Mouse (Mus musculus): ENCODE results near the gene Smpd1. TPM values are rescaled to one million over a fixed set of nuclear protein-coding genes. Genes with fewer than 3 reads are reported as not detected.

Smpd1 gene
- polyA plus RNA-seq, 1 experiment from 2014 or later = 23.5 TPM

DNA sequence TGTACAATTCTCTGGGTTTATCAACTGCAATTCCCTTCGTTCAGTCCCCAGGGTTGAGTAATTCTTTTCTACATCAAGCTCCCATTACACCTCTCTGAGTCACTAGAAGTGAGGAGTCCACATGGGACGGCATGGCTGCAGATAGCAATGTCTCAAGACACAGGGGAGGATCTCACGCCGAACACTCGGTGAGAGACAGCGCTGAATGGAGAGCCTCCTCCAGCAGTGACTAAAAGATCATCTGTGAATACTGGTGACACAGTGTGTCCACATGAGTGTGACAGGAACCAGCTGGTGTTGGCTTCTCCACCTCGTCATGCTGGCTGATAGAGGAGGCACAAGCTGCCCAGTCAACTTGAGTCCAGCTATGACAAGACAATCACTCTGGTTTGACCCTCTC, 6.2 kb upstream of the Smpd1 start:
- Histone ChIP-seq H3K79me2 (ENCODE audit: inconsistent target) (no peaks in the 10 kb centered on the region), H3K4me3 (ENCODE audit: inconsistent target) (no peak overlapping the region), H3K27ac (no peak overlapping the region), H3K36me3 (ENCODE audit: inconsistent target) (no peaks in the 10 kb centered on the region)
- 85% methylated on average over 7 of the region's 7 CpGs for WGBS (ENCODE audit: missing documents)

DNA sequence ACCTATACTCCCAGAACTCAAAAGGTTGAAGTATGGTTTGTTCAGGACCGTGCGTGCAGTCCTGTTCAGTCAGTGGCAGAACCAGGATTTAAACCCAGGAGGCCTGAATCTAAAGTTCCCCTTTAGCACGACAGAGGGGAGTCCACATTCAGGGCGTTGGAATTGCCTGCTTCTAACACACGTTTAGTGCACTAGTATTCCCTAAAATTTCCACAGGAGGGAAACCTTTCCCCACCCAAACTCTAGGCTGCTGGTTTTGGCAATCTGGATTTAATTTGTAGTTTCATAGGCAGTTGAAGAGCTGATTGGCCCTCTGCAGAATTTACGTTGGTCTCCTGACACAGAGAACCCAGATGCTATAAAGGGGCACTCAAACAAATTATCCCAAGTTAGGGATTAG, 5.1 kb upstream of the Smpd1 start:
- no peak overlapping the region for H3K27ac ChIP-seq
- no peaks in the 10 kb centered on the region for H3K79me2 ChIP-seq (ENCODE audit: inconsistent target)
- no peak overlapping the region for H3K4me3 ChIP-seq (ENCODE audit: inconsistent target)
- WGBS (ENCODE audit: missing documents) = 55% methylated on average over 6 of the region's 6 CpGs
- no peaks in the 10 kb centered on the region for H3K36me3 ChIP-seq (ENCODE audit: inconsistent target)

DNA sequence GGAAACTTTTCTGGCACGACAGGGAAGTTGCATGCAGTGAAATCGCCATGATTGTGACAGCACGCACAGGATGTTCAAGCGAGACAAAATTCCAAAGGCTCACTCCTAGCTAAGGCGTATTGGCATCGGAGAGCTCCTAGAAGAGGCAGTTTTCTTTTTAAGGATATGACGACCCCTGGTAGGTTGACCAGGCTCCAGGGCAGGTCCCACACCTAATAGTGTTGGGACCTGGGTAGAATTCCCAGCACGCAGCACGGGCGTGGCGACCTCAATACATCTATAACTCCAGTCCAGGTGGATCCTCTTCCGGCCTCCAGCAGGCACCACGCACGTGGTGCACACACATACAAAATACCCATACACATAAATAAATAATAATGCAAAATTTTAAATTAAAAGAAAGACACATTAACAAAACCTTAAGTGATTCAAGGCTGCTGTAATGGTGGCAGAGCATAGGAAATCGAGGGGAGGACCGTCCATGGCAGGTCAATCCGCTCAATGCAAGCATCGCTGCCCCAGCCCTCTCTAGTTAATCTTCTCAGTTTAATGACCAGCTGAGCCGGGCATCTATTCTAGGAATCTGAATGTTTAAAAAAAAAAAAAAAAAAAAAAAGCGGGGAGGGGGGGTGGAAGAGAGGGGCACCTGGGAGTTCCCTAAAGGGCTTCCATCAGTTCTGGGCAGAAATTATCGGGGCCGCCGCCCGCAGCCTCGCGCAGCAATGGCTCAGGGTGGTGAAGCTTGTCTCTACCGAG, 526 bp upstream of the Smpd1 start:
- no peaks in the 10 kb centered on the region for H3K79me2 ChIP-seq (ENCODE audit: inconsistent target)
- H3K27ac ChIP-seq = no peak overlapping the region
- H3K36me3 ChIP-seq (ENCODE audit: inconsistent target) = 0 out of 2 replicates have a peak, but pooled peaks cover 3% of the 10 kb centered on the region
- WGBS (ENCODE audit: missing documents) = 52% methylated on average over 25 of the region's 27 CpGs
- H3K4me3 ChIP-seq (ENCODE audit: inconsistent target) = peak overlapping the region; percentile 71

- Histone ChIP-seq H3K36me3 (ENCODE audit: inconsistent target) (0 out of 2 replicates have a peak, but pooled peaks cover 3% of the 10 kb centered on the region), H3K79me2 (ENCODE audit: inconsistent target) (no peaks in the 10 kb centered on the region), H3K27ac (no peak overlapping the region), H3K4me3 (ENCODE audit: inconsistent target) (no peak overlapping the region)
- WGBS (ENCODE audit: missing documents) = 78% methylated on average over 7 of the region's 10 CpGs
These were observed 1.4 kb downstream of the Smpd1 start for GRCm38 (mm10) chr7:105555571-105555970.

- 96% methylated on average over 8 of the region's 8 CpGs for WGBS (ENCODE audit: missing documents)
These were observed 2.2 kb downstream of the Smpd1 start for GRCm38 (mm10) chr7:105556406-105556805.

GRCm38 (mm10) chr7:105557671-105558070, 3.5 kb downstream of the Smpd1 start:
- 0 out of 2 replicates have a peak, but pooled peaks cover 3% of the 10 kb centered on the region for H3K36me3 ChIP-seq (ENCODE audit: inconsistent target)
- 96% methylated on average over 11 of the region's 11 CpGs for WGBS (ENCODE audit: missing documents)
- no peak overlapping the region for H3K27ac ChIP-seq
- H3K79me2 ChIP-seq (ENCODE audit: inconsistent target) = no peaks in the 10 kb centered on the region
- no peak overlapping the region for H3K4me3 ChIP-seq (ENCODE audit: inconsistent target)

More at GRCm38 (mm10) chr7:105556406-105556805, 2.2 kb downstream of the Smpd1 start:
- H3K79me2 ChIP-seq (ENCODE audit: inconsistent target) = no peaks in the 10 kb centered on the region
- no peak overlapping the region for H3K27ac ChIP-seq
- H3K4me3 ChIP-seq (ENCODE audit: inconsistent target) = no peak overlapping the region
- 0 out of 2 replicates have a peak, but pooled peaks cover 3% of the 10 kb centered on the region for H3K36me3 ChIP-seq (ENCODE audit: inconsistent target)

- Histone ChIP-seq H3K27ac (no peak overlapping the region), H3K79me2 (ENCODE audit: inconsistent target) (no peaks in the 10 kb centered on the region), H3K36me3 (ENCODE audit: inconsistent target) (0 out of 2 replicates have a peak, but pooled peaks cover 3% of the 10 kb centered on the region), H3K4me3 (ENCODE audit: inconsistent target) (no peak overlapping the region)
- WGBS (ENCODE audit: missing documents) = 83% methylated on average over 9 of the region's 9 CpGs
These were observed 4.9 kb downstream of the Smpd1 start for GRCm38 (mm10) chr7:105559016-105559415.

DNA sequence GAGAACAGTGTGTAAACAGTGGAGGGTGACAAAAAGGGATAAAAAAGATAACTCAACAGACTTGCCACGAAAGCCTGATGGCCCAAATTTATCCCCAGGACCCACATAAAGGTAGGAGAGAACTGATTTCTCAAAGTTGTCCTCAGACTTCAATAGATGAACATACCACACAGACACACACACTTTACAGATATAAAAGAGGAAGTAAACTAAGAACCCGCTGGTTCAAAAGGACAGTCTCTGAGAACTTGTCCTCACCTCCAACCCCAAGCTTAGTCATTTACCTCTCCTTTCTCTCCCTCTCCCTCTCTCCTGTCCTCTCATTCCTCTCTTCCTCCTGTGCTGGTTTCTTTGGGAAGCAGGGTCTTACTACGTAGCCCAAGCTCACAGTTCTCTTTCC, 8.2 kb downstream of the Smpd1 start:
- Histone ChIP-seq H3K27ac (no peak overlapping the region), H3K36me3 (ENCODE audit: inconsistent target) (0 out of 2 replicates have a peak, but pooled peaks cover 3% of the 10 kb centered on the region), H3K4me3 (ENCODE audit: inconsistent target) (no peak overlapping the region), H3K79me2 (ENCODE audit: inconsistent target) (no peaks in the 10 kb centered on the region)
- WGBS (ENCODE audit: missing documents) = 32% methylated on average over 3 of the region's 3 CpGs

DNA sequence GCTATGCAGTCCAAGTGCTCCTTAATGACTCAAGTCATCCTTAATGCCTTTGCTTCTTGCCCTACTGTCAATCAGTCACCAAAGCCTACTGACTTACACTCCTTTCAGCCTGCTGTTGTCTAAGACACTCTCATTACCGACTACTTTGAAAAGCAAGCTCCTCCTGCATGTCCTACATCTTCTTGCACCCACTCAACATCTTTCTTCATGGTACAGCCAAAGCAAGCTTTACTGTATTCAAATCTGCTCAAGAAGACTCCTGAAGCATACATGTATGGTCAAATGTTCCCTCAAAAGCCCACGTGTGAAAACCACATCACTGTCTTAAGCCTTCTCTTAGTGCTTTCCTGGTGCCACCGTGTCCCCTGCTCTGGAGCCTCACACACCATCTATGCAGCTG, 9.2 kb downstream of the Smpd1 start:
- no peaks in the 10 kb centered on the region for H3K36me3 ChIP-seq (ENCODE audit: inconsistent target)
- no peak overlapping the region for H3K27ac ChIP-seq
- H3K4me3 ChIP-seq (ENCODE audit: inconsistent target) = no peak overlapping the region
- 56% methylated on average over 3 of the region's 3 CpGs for WGBS (ENCODE audit: missing documents)
- no peaks in the 10 kb centered on the region for H3K79me2 ChIP-seq (ENCODE audit: inconsistent target)

- H3K4me3 ChIP-seq (ENCODE audit: inconsistent target) = no peak overlapping the region
- no peak overlapping the region for H3K27ac ChIP-seq
- WGBS (ENCODE audit: missing documents) = 91% methylated on average over 17 of the region's 17 CpGs
- H3K79me2 ChIP-seq (ENCODE audit: inconsistent target) = no peaks in the 10 kb centered on the region
- no peaks in the 10 kb centered on the region for H3K36me3 ChIP-seq (ENCODE audit: inconsistent target)
These were observed 11.1 kb downstream of the Smpd1 start for GRCm38 (mm10) chr7:105565071-105565836.

GRCm38 (mm10) chr7:105568583-105568982, 14.4 kb downstream of the Smpd1 start:
- Histone ChIP-seq H3K79me2 (ENCODE audit: inconsistent target) (no peaks in the 10 kb centered on the region), H3K27ac (no peak overlapping the region), H3K36me3 (ENCODE audit: inconsistent target) (no peaks in the 10 kb centered on the region), H3K4me3 (ENCODE audit: inconsistent target) (no peak overlapping the region)
- 93% methylated on average over 7 of the region's 7 CpGs for WGBS (ENCODE audit: missing documents)

GRCm38 (mm10) chr7:105568988-105569471, 14.9 kb downstream of the Smpd1 start:
- no peaks in the 10 kb centered on the region for H3K36me3 ChIP-seq (ENCODE audit: inconsistent target)
- 86% methylated on average over 6 of the region's 6 CpGs for WGBS (ENCODE audit: missing documents)
- no peaks in the 10 kb centered on the region for H3K79me2 ChIP-seq (ENCODE audit: inconsistent target)
- no peak overlapping the region for H3K27ac ChIP-seq
- H3K4me3 ChIP-seq (ENCODE audit: inconsistent target) = no peak overlapping the region

DNA sequence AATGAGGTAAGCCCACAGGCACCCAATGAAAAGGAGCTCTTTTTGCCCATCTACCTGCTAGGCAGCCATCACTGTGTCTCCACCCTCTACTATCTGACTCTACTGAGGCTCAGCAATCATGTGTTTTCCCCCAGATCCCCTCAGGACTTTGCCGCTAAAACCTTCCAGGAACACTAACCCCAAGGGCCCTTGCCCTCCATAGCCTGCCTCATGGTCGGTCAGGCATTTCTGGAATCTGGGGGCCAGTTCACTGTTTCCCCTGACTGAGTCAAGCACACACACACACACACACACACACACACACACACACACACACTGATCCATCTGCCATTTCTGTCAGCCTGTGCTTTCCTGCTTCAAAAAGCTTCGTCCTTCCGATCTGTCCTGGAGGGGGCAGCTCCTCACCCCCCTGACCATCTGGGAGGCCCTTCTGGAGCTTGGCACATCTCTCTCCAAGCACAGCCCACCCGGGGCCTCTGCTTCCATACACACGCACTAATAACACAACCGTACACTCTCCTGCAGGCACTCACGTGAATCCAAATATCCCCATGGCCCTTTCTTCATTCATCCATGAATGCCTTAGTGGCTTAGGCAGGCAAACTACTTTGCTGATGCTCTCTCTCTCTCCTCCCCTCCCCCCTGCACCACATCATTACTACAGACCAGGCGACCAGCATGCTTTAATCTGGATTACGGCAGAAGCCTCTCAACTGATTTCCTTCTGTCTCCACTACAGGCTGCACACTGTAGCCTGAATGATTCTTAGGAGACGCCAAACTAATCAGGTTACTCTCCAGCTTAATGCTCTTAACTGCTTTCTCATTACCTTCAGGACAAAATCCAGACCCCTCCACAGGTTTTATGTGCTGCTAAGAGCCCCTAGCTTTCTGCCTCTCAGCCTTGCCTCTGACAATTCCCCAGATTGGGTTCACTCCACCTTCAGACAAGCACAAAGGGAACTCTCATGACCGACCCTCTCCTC, 15.6 kb downstream of the Smpd1 start:
- Histone ChIP-seq H3K27ac (no peak overlapping the region), H3K79me2 (ENCODE audit: inconsistent target) (no peaks in the 10 kb centered on the region), H3K4me3 (ENCODE audit: inconsistent target) (no peak overlapping the region), H3K36me3 (ENCODE audit: inconsistent target) (no peaks in the 10 kb centered on the region)
- WGBS (ENCODE audit: missing documents) = 90% methylated on average over 11 of the region's 12 CpGs

DNA sequence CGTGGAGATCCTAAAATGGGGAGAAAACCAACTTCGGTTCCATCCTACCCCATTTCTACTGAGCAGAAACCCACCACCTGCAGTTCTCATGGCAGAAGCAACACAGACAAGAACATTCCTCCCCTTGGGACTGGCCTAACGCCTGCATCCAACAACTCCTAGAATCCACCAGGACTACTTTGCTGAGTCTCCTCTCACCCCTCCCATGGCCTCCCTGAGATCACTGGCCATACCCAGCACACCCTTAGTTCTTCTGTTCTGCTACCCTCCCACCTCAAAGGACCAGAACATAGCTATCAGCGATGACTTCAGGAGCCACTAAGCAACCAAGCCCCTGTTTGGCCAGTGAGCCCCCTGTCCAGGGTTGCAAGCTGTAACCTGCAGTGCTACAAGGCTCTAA, 16.6 kb downstream of the Smpd1 start:
- no peak overlapping the region for H3K4me3 ChIP-seq (ENCODE audit: inconsistent target)
- WGBS (ENCODE audit: missing documents) = 84% methylated on average over 3 of the region's 4 CpGs

More for the DNA sequence above, 16.6 kb downstream of the Smpd1 start:
- no peaks in the 10 kb centered on the region for H3K36me3 ChIP-seq (ENCODE audit: inconsistent target)
- H3K79me2 ChIP-seq (ENCODE audit: inconsistent target) = no peaks in the 10 kb centered on the region
- no peak overlapping the region for H3K27ac ChIP-seq

Measured in macrophage (primary cell).